Mouse (Mus musculus) CH12.LX (cell line): ENCODE results near the gene Fgd6. TPM values are rescaled to one million over a fixed set of nuclear protein-coding genes. Genes with fewer than 3 reads are reported as not detected.
A peak's percentile ranks its signal among the peaks of the same experiment; 100 is the strongest.

ENCODE experiments used
- DNase-seq: peaks from one replicate; pipeline ENCODE4 v3.0.0-alpha.2; 2013; ENCODE audit errors: extremely low read depth
- H3K27ac ChIP-seq: 2 replicates; pipeline ENCODE4 v1.5.1; 2012; ENCODE audit warnings: low read depth, mild to moderate bottlenecking, control low read depth, moderate library complexity; ENCODE audit not compliant: insufficient read depth
- H3K27me3 ChIP-seq: replicated peaks from 2 replicates; pipeline ENCODE3; 2012; ENCODE audit warnings: inconsistent platforms
- H3K36me3 ChIP-seq, 2 experiments: replicated peaks in 1 of 2; 2 replicates each; pipeline versions ENCODE3 to v1.6.1; 2012; ENCODE audit warnings: inconsistent platforms in 1 of 2, low read length in 1 of 2, mild to moderate bottlenecking in 1 of 2, mixed read lengths in 1 of 2, moderate library complexity in 1 of 2; ENCODE audit not compliant: control insufficient read depth in 1 of 2, insufficient read depth in 1 of 2
- H3K4me1 ChIP-seq, 2 experiments: 2 replicates each; pipeline ENCODE4 v1.6.1; 2012; ENCODE audit warnings: inconsistent platforms in 1 of 2, moderate library complexity in 1 of 2; ENCODE audit not compliant: insufficient read depth in 2 of 2, control insufficient read depth in 1 of 2
- H3K4me2 ChIP-seq: 2 replicates; pipeline ENCODE4 v1.6.1; 2012; ENCODE audit warnings: low read depth, mild to moderate bottlenecking, control low read depth; ENCODE audit not compliant: poor library complexity, insufficient read depth, severe bottlenecking
- H3K4me3 ChIP-seq, 3 experiments: fragments of 150-350 bp in 1 of 3; sonication (generic) in 1 of 3; replicated peaks in 1 of 3; 2 replicates each; pipeline versions ENCODE3 to v1.5.1; 2011 to 2012; ENCODE audit warnings: low read depth in 2 of 3, low read length in 2 of 3, mild to moderate bottlenecking in 2 of 3, moderate library complexity in 2 of 3, control low read depth in 1 of 3, improper control_type of control experiment in 1 of 3, inconsistent platforms in 1 of 3, mixed read lengths in 1 of 3; ENCODE audit not compliant: poor library complexity in 1 of 3
- H3K79me2 ChIP-seq: replicated peaks from 2 replicates; pipeline ENCODE4 v1.6.1; 2012; ENCODE audit warnings: mild to moderate bottlenecking, moderate library complexity; ENCODE audit not compliant: control insufficient read depth, poor library complexity, insufficient read depth, severe bottlenecking; ENCODE audit errors: extremely low read depth
- H3K9ac ChIP-seq: 2 replicates; pipeline ENCODE4 v1.6.1; 2012; ENCODE audit warnings: low read depth, mild to moderate bottlenecking, control low read depth, moderate library complexity; ENCODE audit not compliant: insufficient read depth
- H3K9me3 ChIP-seq: replicated peaks from 2 replicates; pipeline ENCODE3; 2012; ENCODE audit warnings: low read length, inconsistent platforms, mixed read lengths
- BHLHE40 ChIP-seq: IDR thresholded peaks from 2 replicates; pipeline ENCODE4 v1.6.1; 2011; ENCODE audit warnings: mild to moderate bottlenecking, low read depth, low read length, improper control_type of control experiment
- CHD2 ChIP-seq: IDR thresholded peaks from 2 replicates; pipeline ENCODE4 v1.6.1; 2011; ENCODE audit warnings: low read length, improper control_type of control experiment
- ELF1 ChIP-seq: IDR thresholded peaks from 2 replicates; pipeline ENCODE4 v1.6.1; 2014; ENCODE audit warnings: low read depth, mild to moderate bottlenecking, inconsistent platforms, low read length, improper control_type of control experiment
- ETS1 ChIP-seq: conservative IDR thresholded peaks from 2 replicates; pipeline ENCODE4 v1.6.1; 2012; ENCODE audit warnings: low read depth, mild to moderate bottlenecking, inconsistent platforms, low read length, improper control_type of control experiment, moderate library complexity
- HCFC1 ChIP-seq: IDR thresholded peaks from 2 replicates; pipeline ENCODE4 v1.6.1; 2012; ENCODE audit warnings: low read depth, mild to moderate bottlenecking, inconsistent platforms, low read length, improper control_type of control experiment
- IRF4 ChIP-seq: IDR thresholded peaks from 2 replicates; pipeline ENCODE4 v1.6.1; 2014; ENCODE audit warnings: low read depth, mild to moderate bottlenecking, inconsistent platforms, low read length, improper control_type of control experiment
- JUN ChIP-seq: IDR thresholded peaks from 2 replicates; pipeline ENCODE4 v1.6.1; 2011; ENCODE audit warnings: low read depth, mild to moderate bottlenecking, low read length, improper control_type of control experiment, moderate library complexity; ENCODE audit not compliant: insufficient read depth
- JUND ChIP-seq: conservative IDR thresholded peaks from 2 replicates; pipeline ENCODE4 v1.6.1; 2011; ENCODE audit warnings: low read depth, low read length, improper control_type of control experiment
- KAT2A ChIP-seq: IDR thresholded peaks from 2 replicates; pipeline ENCODE4 v1.6.1; 2012; ENCODE audit warnings: low read length, improper control_type of control experiment, inconsistent platforms; ENCODE audit not compliant: insufficient replicate concordance
- MAFK ChIP-seq: IDR thresholded peaks from 2 replicates; pipeline ENCODE4 v1.6.1; 2011; ENCODE audit warnings: low read length, improper control_type of control experiment; ENCODE audit not compliant: insufficient replicate concordance
- MAZ ChIP-seq: IDR thresholded peaks from 2 replicates; pipeline ENCODE4 v1.6.1; 2012; ENCODE audit warnings: low read depth, mild to moderate bottlenecking, inconsistent platforms, low read length, improper control_type of control experiment, moderate library complexity
- MEF2A ChIP-seq: IDR thresholded peaks from 2 replicates; pipeline ENCODE4 v1.6.1; 2014; ENCODE audit warnings: low read depth, mild to moderate bottlenecking, inconsistent platforms, low read length, improper control_type of control experiment, borderline replicate concordance
- NELFE ChIP-seq: IDR thresholded peaks from 2 replicates; pipeline ENCODE4 v1.6.1; 2011; ENCODE audit warnings: low read depth, low read length, improper control_type of control experiment
- PAX5 ChIP-seq: IDR thresholded peaks from 2 replicates; pipeline ENCODE4 v1.6.1; 2012; ENCODE audit warnings: low read length, inconsistent platforms, mixed read lengths
- POLR2AphosphoS2 ChIP-seq: IDR thresholded peaks from 2 replicates; pipeline ENCODE4 v1.6.1; 2011; ENCODE audit warnings: low read depth, low read length, improper control_type of control experiment
- RAD21 ChIP-seq: IDR thresholded peaks from 2 replicates; pipeline ENCODE4 v1.6.1; 2011; ENCODE audit warnings: low read depth, mild to moderate bottlenecking, low read length, improper control_type of control experiment, moderate library complexity
- RCOR1 ChIP-seq: conservative IDR thresholded peaks from 2 replicates; pipeline ENCODE4 v1.6.1; 2012; ENCODE audit warnings: low read depth, mild to moderate bottlenecking, inconsistent platforms, low read length, improper control_type of control experiment
- SIN3A ChIP-seq: IDR thresholded peaks from 2 replicates; pipeline ENCODE4 v1.6.1; 2012; ENCODE audit warnings: low read length, improper control_type of control experiment, inconsistent platforms
- TBP ChIP-seq: conservative IDR thresholded peaks from 2 replicates; pipeline ENCODE4 v1.6.1; 2011; ENCODE audit warnings: low read depth, low read length, improper control_type of control experiment
- TCF12 ChIP-seq: IDR thresholded peaks from 2 replicates; pipeline ENCODE4 v1.6.1; 2014; ENCODE audit warnings: low read depth, mild to moderate bottlenecking, inconsistent platforms, low read length, improper control_type of control experiment
- USF2 ChIP-seq: conservative IDR thresholded peaks from 2 replicates; pipeline ENCODE4 v1.6.1; 2011; ENCODE audit warnings: low read depth, low read length, improper control_type of control experiment
- ZKSCAN1 ChIP-seq: IDR thresholded peaks from 2 replicates; pipeline ENCODE4 v1.6.1; 2012; ENCODE audit warnings: low read depth, inconsistent platforms, low read length, improper control_type of control experiment, borderline replicate concordance
- ZMIZ1 ChIP-seq: IDR thresholded peaks from 2 replicates; pipeline ENCODE4 v1.6.1; 2012; ENCODE audit warnings: low read depth, mild to moderate bottlenecking, inconsistent platforms, low read length, improper control_type of control experiment
- dilution Hi-C: fragments of 300-500 bp; cut with MboI; formaldehyde crosslinking; loops from 2 replicates; pipeline ENCODE4 v1.14.3; 2020; ENCODE audit warnings: low sequenced_read_pairs; ENCODE audit not compliant: extremely low pct_unique_long_range_greater_than_20kb, extremely low pct_ligation_motif_present
- in situ Hi-C: fragments of 300-500 bp; cut with MboI; formaldehyde crosslinking; loops from 3 replicates; pipeline ENCODE4 v1.14.3; 2019; ENCODE audit warnings: low sequenced_read_pairs, low pct_ligation_motif_present, low pct_unique_long_range_greater_than_20kb, mixed read lengths
- polyA plus RNA-seq: library from polyadenylated mRNA; unstranded; fragments of >175 nt; gene quantifications from 2 replicates; pipeline ENCODE4 v1.2.1, GENCODE M21; 2012; ENCODE audit warnings: low read depth; ENCODE audit not compliant: insufficient read length
- total RNA-seq, 2 experiments: library from RNA; depleted of rRNA; stranded (reverse); fragments of 300-350 nt in 1 of 2; fragments of >200 nt in 1 of 2; gene quantifications; 2 replicates each; pipeline ENCODE4 v1.2.3; 2012 to 2014

Gene Fgd6
- total and polyA plus RNA-seq, 3 experiments, result 3.3 to 7.2 (median 5.0) TPM

- TF ChIP-seq MAZ (0 out of 2 replicates have a peak, but pooled peaks have one; percentile 18), RCOR1 (peak; percentile 88), SIN3A (peak; percentile 81; the same call in 1 of the 2 replicates), RAD21 (no peak), BHLHE40 (peak; percentile 98), ETS1 (peak; percentile 95), MEF2A (peak; percentile 70; the same call in 1 of the 2 replicates), KAT2A (no peak), PAX5 (no peak), JUN (no peak), TBP (0 out of 2 replicates have a peak, but pooled peaks have one; percentile 59), ZMIZ1 (no peak), HCFC1 (no peak), JUND (peak; percentile 33; the same call in 1 of the 2 replicates), USF2 (peak; percentile 72), NELFE (0 out of 2 replicates have a peak, but pooled peaks have one; percentile 23)
These were observed 57.7 kb downstream of the Fgd6 start (continued) for GRCm38 (mm10) chr10:94093534-94093933.

DNA sequence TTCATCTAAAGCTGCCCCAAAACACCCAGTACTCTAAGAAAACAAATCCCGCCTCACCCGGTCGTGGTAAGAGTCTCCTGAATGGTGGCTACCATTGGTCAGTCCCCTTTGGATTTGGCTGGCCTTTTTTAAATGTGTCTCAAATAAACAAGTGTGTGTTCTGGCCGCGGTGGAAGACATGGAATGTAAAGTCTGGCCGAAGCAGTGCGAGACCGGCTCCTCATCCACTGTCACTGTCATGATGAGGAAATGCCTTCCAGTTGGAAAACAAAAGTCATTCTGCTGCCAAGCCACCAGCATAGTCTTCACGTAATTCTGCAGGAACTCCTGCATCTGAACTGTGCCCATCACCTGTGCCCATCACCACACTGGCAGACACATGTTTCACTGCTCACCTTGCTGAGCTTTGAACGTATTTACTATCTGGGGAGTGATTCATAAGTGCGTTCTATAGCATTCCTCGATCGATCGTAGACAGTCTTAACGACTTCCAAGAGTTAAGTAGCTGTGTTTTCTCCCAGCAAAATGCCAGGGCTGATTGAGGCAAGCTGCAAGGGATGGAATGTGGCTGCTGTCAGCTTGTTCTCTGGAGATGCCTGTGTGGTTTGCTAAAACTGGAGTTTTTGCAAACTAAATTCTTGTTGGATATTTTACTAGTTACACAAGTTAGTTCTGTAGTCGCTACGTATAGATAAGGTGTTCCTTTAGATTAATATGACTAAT is 60.1 kb downstream of the Fgd6 start:
- H3K27me3 ChIP-seq, result no peaks in the 10 kb centered on the region
- dilution Hi-C loops, result no loop called here

More for the DNA sequence above, 60.1 kb downstream of the Fgd6 start:
- H3K9me3 ChIP-seq, result peaks cover 14% of the 10 kb centered on the region
- TF ChIP-seq MAFK (no peak), ZKSCAN1 (no peak), TCF12 (no peak), JUN (no peak), IRF4 (no peak), CHD2 (no peak), ELF1 (no peak), ZMIZ1 (no peak), POLR2AphosphoS2 (no peak)
- H3K27ac ChIP-seq, result no peak overlapping the region
- peaks cover 17 to 48% of the 10 kb centered on the region in 2 experiments for H3K4me1 ChIP-seq
- H3K36me3 ChIP-seq, result peaks cover 13 to 42% of the 10 kb centered on the region in 2 experiments
- in situ Hi-C loops, result no loop called here
- no peaks in the 10 kb centered on the region for H3K79me2 ChIP-seq
- H3K4me2 ChIP-seq, result no peak overlapping the region
- no peak overlapping the region for H3K4me3 ChIP-seq
- DNase-seq, result no peak
- no peak overlapping the region for H3K9ac ChIP-seq
